Mouse (Mus musculus): ENCODE data around the gene Efhd2.

Gene Efhd2

GRCm38 (mm10) chr4:141879875-141880274, 5.2 kb upstream of the Efhd2 start:
- no peak for DNase-seq

GRCm38 (mm10) chr4:141879074-141879473, 4.4 kb upstream of the Efhd2 start:
- DNase-seq, result peak; percentile 82

- no peak for DNase-seq
These were observed 3.9 kb upstream of the Efhd2 start for GRCm38 (mm10) chr4:141878621-141879020.

- no peak for DNase-seq
These were observed 875 bp upstream of the Efhd2 start for GRCm38 (mm10) chr4:141875481-141876108.

- DNase-seq, result no peak
These were observed 564 bp downstream of the Efhd2 start for GRCm38 (mm10) chr4:141874111-141874600.

GRCm38 (mm10) chr4:141872977-141873376, 1.7 kb downstream of the Efhd2 start:
- DNase-seq, result no peak

GRCm38 (mm10) chr4:141871909-141872308, 2.8 kb downstream of the Efhd2 start:
- DNase-seq, result peak; percentile 71

GRCm38 (mm10) chr4:141871333-141871725, 3.4 kb downstream of the Efhd2 start:
- no peak for DNase-seq

GRCm38 (mm10) chr4:141870666-141871332, 3.9 kb downstream of the Efhd2 start:
- DNase-seq, result no peak

GRCm38 (mm10) chr4:141869436-141870215, 5.1 kb downstream of the Efhd2 start:
- DNase-seq, result no peak

GRCm38 (mm10) chr4:141868051-141868450, 6.7 kb downstream of the Efhd2 start:
- DNase-seq, result no peak

- DNase-seq, result no peak
These were observed 7.2 kb downstream of the Efhd2 start for GRCm38 (mm10) chr4:141867498-141867897.

GRCm38 (mm10) chr4:141866933-141867490, 7.7 kb downstream of the Efhd2 start:
- DNase-seq, result peak; percentile 74

GRCm38 (mm10) chr4:141865600-141865999, 9.1 kb downstream of the Efhd2 start:
- no peak for DNase-seq

GRCm38 (mm10) chr4:141865006-141865405, 9.7 kb downstream of the Efhd2 start:
- no peak for DNase-seq

GRCm38 (mm10) chr4:141864506-141864905, 10.2 kb downstream of the Efhd2 start:
- DNase-seq, result no peak

GRCm38 (mm10) chr4:141863726-141864280, 10.9 kb downstream of the Efhd2 start:
- no peak for DNase-seq

GRCm38 (mm10) chr4:141862867-141863266, 11.9 kb downstream of the Efhd2 start:
- no peak for DNase-seq

GRCm38 (mm10) chr4:141861591-141862295, 13.0 kb downstream of the Efhd2 start:
- no peak for DNase-seq

GRCm38 (mm10) chr4:141860246-141860841, 14.4 kb downstream of the Efhd2 start:
- no peak for DNase-seq

GRCm38 (mm10) chr4:141859351-141859750, 15.4 kb downstream of the Efhd2 start:
- no peak for DNase-seq

- no peak for DNase-seq
These were observed 16.2 kb downstream of the Efhd2 start for GRCm38 (mm10) chr4:141858501-141858900.

Data from right cerebral cortex, adult 18-20 months (tissue).